ENCODE assay signal across 12 mouse cellular contexts in the genomic region with DNA sequence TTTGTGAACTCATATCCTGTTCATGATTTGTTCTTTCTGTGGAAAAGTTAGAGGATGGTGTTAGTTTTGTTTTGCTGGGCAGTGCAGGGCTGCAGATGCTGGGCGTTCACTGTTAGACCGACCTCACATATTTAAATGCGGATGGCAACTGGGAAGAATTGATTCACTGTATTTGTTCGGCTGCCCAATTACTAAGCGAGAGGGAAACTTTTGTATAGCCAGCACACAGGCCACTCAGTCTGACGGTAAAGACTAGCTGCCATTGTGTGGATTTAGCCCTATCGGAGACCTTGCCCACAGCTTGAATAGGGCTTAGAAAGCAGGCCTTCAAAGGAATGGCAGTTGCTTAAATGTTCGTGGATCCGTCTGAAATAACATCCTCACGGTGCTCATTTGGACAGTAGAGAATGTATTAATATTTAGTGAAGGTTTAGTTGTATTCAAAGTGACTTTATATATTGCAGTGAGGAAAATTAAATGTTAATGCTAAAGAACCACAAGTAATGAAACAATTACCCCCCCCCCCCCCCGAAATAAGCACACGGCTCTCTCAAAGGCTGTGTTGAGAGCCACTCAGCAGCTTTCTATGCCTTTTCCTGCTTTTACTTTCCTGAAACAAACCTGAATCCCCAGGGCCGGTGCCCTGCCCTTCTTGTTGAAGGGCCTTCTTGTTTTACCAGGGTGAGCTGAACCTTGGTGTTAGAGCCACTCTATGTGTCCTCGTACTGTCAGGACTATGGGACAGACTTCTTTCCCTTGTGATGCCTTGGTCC. TPM values are rescaled to one million over a fixed set of nuclear protein-coding genes. Genes with fewer than 3 reads are reported as not detected.
DNase-seq lines count a peak whose midpoint lies in the region; ATAC-seq and TF ChIP-seq lines count a peak whose summit lies in the region.
"Had no signal": no experiment of that assay in that cellular context is flagged by ENCODE, and none has a peak within 500 bp of the region (broad histone marks: within the 10 kb centered on the region; RNA-seq: fewer than 3 reads in every experiment).

No protein-coding gene starts in this region.

- H3K4me1 ChIP-seq in hindbrain, embryonic 11.5 days (replicated peaks; ENCODE audit: control insufficient read depth, insufficient read depth, low read length): peaks cover 7% of the 10 kb centered on the region
- H3K4me1 ChIP-seq in midbrain, postnatal 0 days (ENCODE audit: insufficient read depth, low read length): peaks cover 2% of the 10 kb centered on the region

- H3K4me3 ChIP-seq in hindbrain, embryonic 11.5 days (ENCODE audit: low read depth, low read length): no peak overlapping the region
- H3K4me3 ChIP-seq in midbrain, postnatal 0 days (ENCODE audit: low read depth, low read length): no peak overlapping the region
- H3K4me3 ChIP-seq: liver, embryonic 15.5 days had no signal

- no peak for TF ChIP-seq CTCF in midbrain, postnatal 0 days (IDR thresholded peaks at IDR 0.05)

- peak overlapping the region; percentile 20; the same call in 1 of the 2 replicates for H3K4me2 ChIP-seq in hindbrain, embryonic 11.5 days (replicated peaks; ENCODE audit: low read depth, low read length)
- H3K4me2 ChIP-seq in midbrain, postnatal 0 days (ENCODE audit: low read depth, low read length, poor library complexity, severe bottlenecking): no peak overlapping the region
- H3K4me2 ChIP-seq: heart, embryonic 11.5 days; liver, embryonic 15.5 days had no signal

- no peak overlapping the region for H3K9ac ChIP-seq in hindbrain, embryonic 11.5 days (ENCODE audit: low read depth, low read length)
- no peak overlapping the region for H3K9ac ChIP-seq in midbrain, postnatal 0 days (replicated peaks; ENCODE audit: low read length, poor library complexity, severe bottlenecking)
- H3K9ac ChIP-seq: liver, embryonic 15.5 days had no signal

- DNase-seq in heart, adult 11 months: peak; percentile 84
- DNase-seq in heart, adult 18-20 months: no peak
- peak; percentile 72 for DNase-seq in embryo, embryonic 11 days
- DNase-seq in hindbrain, embryonic 11.5 days (ENCODE audit: low spot score): peak; percentile 64
- peak; percentile 64 for DNase-seq in midbrain, postnatal 0 days (ENCODE audit: low spot score)
- DNase-seq in cerebellum, postnatal 4 days (ENCODE audit: low spot score in 2 of 2): no peak
- DNase-seq in urinary bladder, postnatal 25 days (ENCODE audit: low spot score): no peak
- DNase-seq: right cerebral cortex, adult 18-20 months had no signal

- H3K27me3 ChIP-seq in hindbrain, embryonic 11.5 days (ENCODE audit: control insufficient read depth, insufficient read depth, low read length): no peaks in the 10 kb centered on the region
- H3K27me3 ChIP-seq in midbrain, postnatal 0 days (ENCODE audit: insufficient read depth, low read length): no peaks in the 10 kb centered on the region
- H3K27me3 ChIP-seq: liver, embryonic 15.5 days had no signal

- WGBS in hindbrain, embryonic 11.5 days: 34% methylated on average over 14 of the region's 14 CpGs
- WGBS in midbrain, postnatal 0 days: 24% methylated on average over 14 of the region's 14 CpGs

- peak; percentile 84 for ATAC-seq in hindbrain, embryonic 11.5 days (ENCODE audit: low FRiP score)
- peak; percentile 57 for ATAC-seq in midbrain, postnatal 0 days (ENCODE audit: low FRiP score)
- ATAC-seq in granulocyte monocyte progenitor cell, adult 5-6 weeks (replicated peaks; ENCODE audit: poor library complexity, severe bottlenecking): no peak
- ATAC-seq: intestine, postnatal 0 days had no signal

- H3K27ac ChIP-seq in hindbrain, embryonic 11.5 days (ENCODE audit: low read depth, low read length): peak overlapping the region; percentile 84
- H3K27ac ChIP-seq in midbrain, postnatal 0 days (ENCODE audit: low read depth, low read length): peak overlapping the region; percentile 34; the same call in 1 of the 2 replicates
- H3K27ac ChIP-seq: liver, embryonic 15.5 days had no signal

- H3K36me3 ChIP-seq in hindbrain, embryonic 11.5 days (ENCODE audit: control insufficient read depth, insufficient read depth, low read length): no peaks in the 10 kb centered on the region
- H3K36me3 ChIP-seq in midbrain, postnatal 0 days (ENCODE audit: insufficient read depth, low read length): no peaks in the 10 kb centered on the region

- H3K9me3 ChIP-seq in hindbrain, embryonic 11.5 days (ENCODE audit: control insufficient read depth, low read length): no peaks in the 10 kb centered on the region
- H3K9me3 ChIP-seq in midbrain, postnatal 0 days (ENCODE audit: low read length): no peaks in the 10 kb centered on the region
- H3K9me3 ChIP-seq: liver, embryonic 15.5 days had no signal

RNA-seq across cellular contexts. Expression of a gene that starts 9.5 kb away (rescaled TPM):
- 10 to 100 TPM; 11.1 to 11.4 TPM for total RNA-seq in heart, adult 18-20 months (2021)
- polyA plus RNA-seq in hindbrain, embryonic 11.5 days (2014; fragmentation: Nextera tagmentation; extraction: Ambion mirVana): 58.8 and 73.2 TPM in 2 replicates
- total RNA-seq in midbrain, postnatal 0 days (2014; rRNA removed): 28.0 and 33.0 TPM in 2 replicates
- polyA plus RNA-seq in midbrain, postnatal 0 days (2015; fragmentation: Nextera tagmentation; extraction: Ambion mirVana): 9.0 and 12.4 TPM in 2 replicates
- 21.4 and 24.0 TPM in 2 replicates for total RNA-seq in granulocyte monocyte progenitor cell, adult 5-6 weeks (2014; fragmentation: Nextera tagmentation)
- total RNA-seq in granulocyte monocyte progenitor cell, adult 5-6 weeks (2017): 37.4 and 39.3 TPM in 2 replicates

Comparison
In these comparisons a context has a peak if more than half of its experiments do, and no peak if none do; other contexts are left out.
1. DNase-seq: peak in heart, adult 11 months (single experiment), embryo, embryonic 11 days (single experiment), hindbrain, embryonic 11.5 days (single experiment) and midbrain, postnatal 0 days (single experiment); none in heart, adult 18-20 months (0 of 2), cerebellum, postnatal 4 days (0 of 2) and urinary bladder, postnatal 25 days (single experiment).